Mouse (Mus musculus): ENCODE results near the gene Kat8. TPM values are rescaled to one million over a fixed set of nuclear protein-coding genes. Genes with fewer than 3 reads are reported as not detected.
A peak's percentile ranks its signal among the peaks of the same experiment; 100 is the strongest.

Gene Kat8
- polyA plus RNA-seq, 2 experiments, result 39.1 to 43.4 TPM

DNA sequence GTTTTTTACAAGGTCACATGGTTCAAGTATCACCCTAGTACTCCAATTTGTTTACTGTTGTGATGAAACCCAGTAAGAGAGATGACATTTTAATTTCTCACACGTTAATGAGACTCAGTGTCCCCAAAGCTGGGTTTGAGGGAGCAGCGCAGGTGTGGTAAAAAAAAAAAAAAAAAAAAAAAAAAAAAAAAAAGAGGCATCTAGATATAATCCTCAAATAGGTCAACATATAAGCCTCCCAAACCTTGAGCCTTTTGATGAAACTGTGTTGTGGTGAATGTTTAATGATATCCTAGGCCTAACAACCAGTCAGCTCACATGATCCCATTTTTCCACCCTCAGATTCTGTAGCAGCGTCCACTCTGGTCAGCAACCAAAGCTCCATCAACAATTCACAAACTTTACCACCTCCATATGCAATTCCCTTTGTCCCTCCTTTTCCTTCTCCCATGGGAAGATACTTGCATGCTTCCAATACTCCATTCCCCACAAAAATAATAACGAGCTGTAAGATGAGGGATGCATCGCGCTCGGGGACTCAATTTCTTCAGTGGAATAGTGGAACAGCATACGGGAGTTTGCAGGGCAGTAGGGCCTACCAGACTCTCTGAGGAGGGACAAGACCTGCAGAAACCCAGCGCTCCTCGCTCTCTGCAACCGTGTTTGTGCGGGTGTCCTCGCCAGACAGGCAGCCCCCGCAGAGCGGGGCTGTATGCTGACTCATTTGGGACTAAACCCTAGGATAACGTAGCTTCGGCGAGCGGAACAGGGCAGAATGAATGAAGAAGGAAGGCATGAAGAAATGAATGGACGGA lies 37.3 kb upstream of the Kat8 start:
- peak; percentile 17 for ATAC-seq (ENCODE audit: low FRiP score, low read depth)
- Histone ChIP-seq H3K27me3 (ENCODE audit: control insufficient read depth, insufficient read depth, low read length) (no peaks in the 10 kb centered on the region), H3K4me3 (replicated peaks; ENCODE audit: low read length) (peak overlapping the region; percentile 94), H3K9ac (ENCODE audit: low read depth, low read length, severe bottlenecking) (peak overlapping the region; percentile 97), H3K27ac (replicated peaks; ENCODE audit: low read depth, low read length) (peak overlapping the region; percentile 99), H3K36me3 (ENCODE audit: control insufficient read depth, insufficient read depth, low read length) (peaks cover 24% of the 10 kb centered on the region), H3K4me1 (ENCODE audit: control insufficient read depth, insufficient read depth, low read length) (peaks cover 14% of the 10 kb centered on the region), H3K9me3 (ENCODE audit: control insufficient read depth, low read length) (no peaks in the 10 kb centered on the region), H3K4me2 (replicated peaks; ENCODE audit: low read depth, low read length, severe bottlenecking) (peak overlapping the region; percentile 74)
- peak; percentile 9 for DNase-seq (ENCODE audit: low spot score)
- 3% methylated on average over 20 of the region's 20 CpGs for WGBS
- TF ChIP-seq POLR2A (IDR thresholded peaks at IDR 0.05; ENCODE audit: borderline replicate concordance, extremely low read depth, insufficient read depth, insufficient read length), result no peak

DNA sequence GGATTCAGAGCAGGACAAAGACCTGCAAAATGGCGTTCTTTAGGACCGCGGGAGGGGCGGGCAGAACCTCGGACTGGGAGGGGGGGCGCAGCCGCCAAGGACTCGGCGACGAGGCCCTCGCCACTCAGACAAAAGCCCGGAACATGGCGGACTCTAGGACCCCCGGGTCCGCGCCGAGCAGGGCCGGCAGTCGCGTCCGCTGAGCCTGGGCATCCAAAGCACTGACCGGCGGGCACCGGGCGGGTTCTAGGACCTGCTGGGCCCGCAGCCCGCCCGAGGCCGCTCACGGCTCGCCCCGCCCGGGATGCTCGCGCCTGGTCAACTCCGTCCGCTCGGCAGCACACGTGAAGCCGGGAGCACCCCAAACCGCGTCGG lies 36.7 kb upstream of the Kat8 start:
- peak overlapping the region; percentile 97 for H3K9ac ChIP-seq (ENCODE audit: low read depth, low read length, severe bottlenecking)
- no peaks in the 10 kb centered on the region for H3K9me3 ChIP-seq (ENCODE audit: control insufficient read depth, low read length)
- H3K27ac ChIP-seq (replicated peaks; ENCODE audit: low read depth, low read length), result peak overlapping the region; percentile 99
- no peaks in the 10 kb centered on the region for H3K27me3 ChIP-seq (ENCODE audit: control insufficient read depth, insufficient read depth, low read length)
- peaks cover 30% of the 10 kb centered on the region for H3K36me3 ChIP-seq (ENCODE audit: control insufficient read depth, insufficient read depth, low read length)
- peaks cover 14% of the 10 kb centered on the region for H3K4me1 ChIP-seq (ENCODE audit: control insufficient read depth, insufficient read depth, low read length)
- DNase-seq (ENCODE audit: low spot score) (peak; percentile 95), ATAC-seq (ENCODE audit: low FRiP score, low read depth) (peak; percentile 92)
- TF ChIP-seq POLR2A (IDR thresholded peaks at IDR 0.05; ENCODE audit: borderline replicate concordance, extremely low read depth, insufficient read depth, insufficient read length), result 0 out of 2 replicates have a peak, but pooled peaks have one; percentile 14
- WGBS, result under 1% methylated on average over 29 of the region's 43 CpGs
- H3K4me3 ChIP-seq (replicated peaks; ENCODE audit: low read length), result peak overlapping the region; percentile 94
- peak overlapping the region; percentile 74 for H3K4me2 ChIP-seq (replicated peaks; ENCODE audit: low read depth, low read length, severe bottlenecking)

DNA sequence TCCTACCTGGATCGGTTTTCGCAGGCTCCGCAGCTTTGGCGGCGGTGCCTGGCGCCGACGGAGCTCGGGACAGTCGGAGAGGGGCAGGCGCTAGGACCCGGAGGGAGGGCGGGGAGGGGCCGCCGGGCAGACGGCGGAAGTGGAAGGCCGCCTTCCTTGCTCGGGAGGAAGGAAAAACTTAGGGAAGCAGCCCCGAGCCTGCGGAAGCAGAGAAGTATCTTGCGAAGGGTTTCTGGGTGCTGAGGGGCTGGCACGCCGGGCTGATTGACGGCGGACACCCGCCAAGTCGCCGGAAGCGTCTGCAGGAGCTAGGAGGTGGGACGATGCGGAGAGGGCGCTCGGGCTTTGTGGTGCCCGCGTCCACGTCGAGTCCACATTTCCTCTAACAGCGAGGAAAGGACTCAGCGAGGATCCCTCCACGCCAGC lies 36.3 kb upstream of the Kat8 start, which contains the start of gene Zfp646:
Zfp646 (plus strand) TSS at position 181 of the 426 bp plus-strand sequence.
- DNase-seq (ENCODE audit: low spot score) (peak; percentile 79), ATAC-seq (ENCODE audit: low FRiP score, low read depth) (peak; percentile 91)
- no peaks in the 10 kb centered on the region for H3K27me3 ChIP-seq (ENCODE audit: control insufficient read depth, insufficient read depth, low read length)
- H3K36me3 ChIP-seq (ENCODE audit: control insufficient read depth, insufficient read depth, low read length), result peaks cover 34% of the 10 kb centered on the region
- H3K9ac ChIP-seq (ENCODE audit: low read depth, low read length, severe bottlenecking), result peak within 1 kb of the TSS; percentile 97
- peak within 1 kb of the TSS; percentile 94 for H3K4me3 ChIP-seq (replicated peaks; ENCODE audit: low read length)
- WGBS, result 0% methylated on average over 31 of the region's 41 CpGs
- no peak for TF ChIP-seq POLR2A (IDR thresholded peaks at IDR 0.05; ENCODE audit: borderline replicate concordance, extremely low read depth, insufficient read depth, insufficient read length)
- no peaks in the 10 kb centered on the region for H3K9me3 ChIP-seq (ENCODE audit: control insufficient read depth, low read length)
- H3K4me1 ChIP-seq (ENCODE audit: control insufficient read depth, insufficient read depth, low read length), result peaks cover 14% of the 10 kb centered on the region
- H3K27ac ChIP-seq (replicated peaks; ENCODE audit: low read depth, low read length), result peak within 1 kb of the TSS; percentile 99
- peak within 1 kb of the TSS; percentile 74 for H3K4me2 ChIP-seq (replicated peaks; ENCODE audit: low read depth, low read length, severe bottlenecking)

DNA sequence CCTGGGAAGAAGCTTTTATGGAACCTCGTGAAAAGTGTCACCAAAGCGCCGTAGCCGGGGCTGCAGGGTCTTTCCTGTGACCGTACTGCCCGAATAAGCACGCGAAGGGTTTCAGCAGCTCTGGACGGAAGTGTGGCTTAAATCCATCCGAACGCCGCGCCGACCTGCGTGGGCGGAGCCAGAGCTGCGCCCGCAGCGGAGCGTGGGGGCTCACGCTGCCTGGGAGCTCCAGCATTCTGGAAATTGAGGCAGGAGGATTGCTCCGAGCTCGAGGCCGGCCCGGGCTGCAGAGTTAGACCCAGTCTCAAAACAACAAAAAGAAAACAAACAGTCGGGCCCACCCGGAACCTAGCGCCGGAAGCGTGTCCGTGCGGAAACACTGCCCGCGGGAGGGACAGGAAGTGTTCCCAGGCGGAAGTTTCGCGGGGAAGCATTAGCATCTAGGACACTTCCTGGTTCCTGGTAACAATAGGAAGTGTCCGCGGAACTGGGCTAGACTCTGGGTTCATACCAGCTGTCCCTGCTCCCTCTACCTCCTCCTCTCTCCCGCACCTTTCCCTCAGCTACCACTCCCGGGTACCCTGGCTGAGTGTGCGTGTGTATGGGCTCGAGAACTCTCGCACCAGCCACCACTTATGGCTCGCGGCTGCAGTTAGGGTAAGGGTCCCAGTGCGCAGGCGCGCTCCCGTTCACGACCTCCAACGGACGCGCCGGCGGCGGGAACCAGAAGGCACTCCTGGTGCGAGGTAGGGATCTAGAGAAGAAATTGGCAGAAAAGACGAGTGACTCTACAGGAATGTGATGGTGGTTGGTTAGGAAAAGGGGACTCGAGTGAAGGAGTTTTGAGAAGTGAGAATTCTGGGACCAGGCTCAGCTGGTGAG lies 35.6 kb upstream of the Kat8 start, which contains the start of gene Zfp668:
Zfp668 (minus strand) TSS at position 362 of the 882 bp plus-strand sequence.
- ATAC-seq (ENCODE audit: low FRiP score, low read depth), result peak; percentile 58
- H3K4me3 ChIP-seq (replicated peaks; ENCODE audit: low read length), result peak within 1 kb of the TSS; percentile 94
- DNase-seq (ENCODE audit: low spot score), result peak; percentile 97
- H3K9me3 ChIP-seq (ENCODE audit: control insufficient read depth, low read length), result no peaks in the 10 kb centered on the region
- under 1% methylated on average over 60 of the region's 60 CpGs for WGBS
- H3K9ac ChIP-seq (ENCODE audit: low read depth, low read length, severe bottlenecking), result peak within 1 kb of the TSS; percentile 97
- H3K27me3 ChIP-seq (ENCODE audit: control insufficient read depth, insufficient read depth, low read length), result no peaks in the 10 kb centered on the region
- peak; percentile 40; the same call in 1 of the 2 replicates for TF ChIP-seq POLR2A (IDR thresholded peaks at IDR 0.05; ENCODE audit: borderline replicate concordance, extremely low read depth, insufficient read depth, insufficient read length)
- H3K4me1 ChIP-seq (ENCODE audit: control insufficient read depth, insufficient read depth, low read length), result peaks cover 14% of the 10 kb centered on the region
- H3K4me2 ChIP-seq (replicated peaks; ENCODE audit: low read depth, low read length, severe bottlenecking), result peak within 1 kb of the TSS; percentile 74
- H3K27ac ChIP-seq (replicated peaks; ENCODE audit: low read depth, low read length), result peak within 1 kb of the TSS; percentile 99
- H3K36me3 ChIP-seq (ENCODE audit: control insufficient read depth, insufficient read depth, low read length), result peaks cover 39% of the 10 kb centered on the region

DNA sequence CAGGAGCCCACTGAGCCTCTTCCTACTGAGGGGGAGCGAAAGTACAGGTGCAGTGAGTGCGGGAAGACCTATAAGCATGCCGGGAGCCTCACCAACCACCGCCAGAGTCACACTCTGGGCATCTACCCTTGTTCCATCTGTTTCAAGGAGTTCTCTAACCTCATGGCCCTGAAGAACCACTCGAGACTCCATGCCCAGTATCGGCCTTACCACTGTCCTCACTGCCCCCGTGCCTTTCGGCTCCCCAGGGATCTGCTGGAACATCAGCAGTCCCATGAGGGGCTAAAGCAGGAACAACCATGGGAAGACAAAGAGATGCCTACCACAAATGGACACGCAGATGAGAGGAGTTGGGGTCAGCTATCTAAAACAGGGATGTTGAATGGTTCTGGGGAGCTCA lies 33.0 kb upstream of the Kat8 start:
- no peak overlapping the region for H3K27ac ChIP-seq (replicated peaks; ENCODE audit: low read depth, low read length)
- no peaks in the 10 kb centered on the region for H3K27me3 ChIP-seq (ENCODE audit: control insufficient read depth, insufficient read depth, low read length)
- ATAC-seq (ENCODE audit: low FRiP score, low read depth) (no peak), DNase-seq (ENCODE audit: low spot score) (no peak)
- TF ChIP-seq POLR2A (IDR thresholded peaks at IDR 0.05; ENCODE audit: borderline replicate concordance, extremely low read depth, insufficient read depth, insufficient read length), result no peak
- no peak overlapping the region for H3K4me3 ChIP-seq (replicated peaks; ENCODE audit: low read length)
- H3K4me2 ChIP-seq (replicated peaks; ENCODE audit: low read depth, low read length, severe bottlenecking), result no peak overlapping the region
- H3K9me3 ChIP-seq (ENCODE audit: control insufficient read depth, low read length), result no peaks in the 10 kb centered on the region
- no peak overlapping the region for H3K9ac ChIP-seq (ENCODE audit: low read depth, low read length, severe bottlenecking)
- peaks cover 61% of the 10 kb centered on the region for H3K36me3 ChIP-seq (ENCODE audit: control insufficient read depth, insufficient read depth, low read length)
- WGBS, result 97% methylated on average over 9 of the region's 9 CpGs
- peaks cover 10% of the 10 kb centered on the region for H3K4me1 ChIP-seq (ENCODE audit: control insufficient read depth, insufficient read depth, low read length)
